Mouse (Mus musculus) neural tube, embryonic 13.5 days (tissue): ENCODE results near the gene Atg101. TPM values are rescaled to one million over a fixed set of nuclear protein-coding genes. Genes with fewer than 3 reads are reported as not detected.
A peak's percentile ranks its signal among the peaks of the same experiment; 100 is the strongest.

Source experiments
- ATAC-seq: fragments of 200-750 bp; cut with Nextera tagmentation; 2 replicates; pipeline ENCODE4 v1.8.0; 2017; ENCODE audit warnings: low read depth, mild to moderate bottlenecking, moderate TSS enrichment, moderate library complexity
- H3K27ac ChIP-seq: fragments of 300-500 bp; sonication (generic); replicated peaks from 2 replicates; pipeline ENCODE4 v1.5.1; 2015; ENCODE audit warnings: moderate library complexity, mild to moderate bottlenecking, inconsistent platforms
- H3K27me3 ChIP-seq: fragments of 300-500 bp; sonication (generic); 2 replicates; pipeline ENCODE4 v1.6.1; 2015; ENCODE audit warnings: mild to moderate bottlenecking, inconsistent platforms
- H3K36me3 ChIP-seq: fragments of 300-500 bp; sonication (generic); 2 replicates; pipeline ENCODE4 v1.6.1; 2015; ENCODE audit warnings: mild to moderate bottlenecking, inconsistent platforms
- H3K4me1 ChIP-seq: fragments of 300-500 bp; sonication (generic); replicated peaks from 2 replicates; pipeline ENCODE4 v1.6.1; 2015; ENCODE audit warnings: inconsistent platforms
- H3K4me2 ChIP-seq: fragments of 300-500 bp; sonication (generic); 2 replicates; pipeline ENCODE4 v1.6.1; 2015; ENCODE audit warnings: inconsistent platforms, mild to moderate bottlenecking, moderate library complexity
- H3K4me3 ChIP-seq: fragments of 300-500 bp; sonication (generic); 2 replicates; pipeline ENCODE4 v1.5.1; 2015; ENCODE audit warnings: mild to moderate bottlenecking, inconsistent platforms
- H3K9ac ChIP-seq: fragments of 300-500 bp; sonication (generic); 2 replicates; pipeline ENCODE4 v1.6.1; 2015; ENCODE audit warnings: moderate library complexity, mild to moderate bottlenecking, inconsistent platforms
- H3K9me3 ChIP-seq: fragments of 300-500 bp; sonication (generic); 2 replicates; pipeline ENCODE4 v1.6.1; 2016; ENCODE audit warnings: inconsistent platforms
- WGBS: fragments of 180-500 bp; shearing (Covaris S2); methylation state at CpG from one replicate; pipeline ENCODE4 v1.1.7; 2015; 5-methylcytosine and 5-hydroxymethylcytosine counted together
- polyA plus RNA-seq: library from polyadenylated mRNA; unstranded; fragments of >200 nt; fragmentation: Nextera tagmentation; extraction: Ambion mirVana; gene quantifications from 2 replicates; pipeline ENCODE4 v1.2.1, GENCODE M21; 2015

The Atg101 gene
- polyA plus RNA-seq, 1 experiment from 2014 or later, result 84.7 TPM

DNA sequence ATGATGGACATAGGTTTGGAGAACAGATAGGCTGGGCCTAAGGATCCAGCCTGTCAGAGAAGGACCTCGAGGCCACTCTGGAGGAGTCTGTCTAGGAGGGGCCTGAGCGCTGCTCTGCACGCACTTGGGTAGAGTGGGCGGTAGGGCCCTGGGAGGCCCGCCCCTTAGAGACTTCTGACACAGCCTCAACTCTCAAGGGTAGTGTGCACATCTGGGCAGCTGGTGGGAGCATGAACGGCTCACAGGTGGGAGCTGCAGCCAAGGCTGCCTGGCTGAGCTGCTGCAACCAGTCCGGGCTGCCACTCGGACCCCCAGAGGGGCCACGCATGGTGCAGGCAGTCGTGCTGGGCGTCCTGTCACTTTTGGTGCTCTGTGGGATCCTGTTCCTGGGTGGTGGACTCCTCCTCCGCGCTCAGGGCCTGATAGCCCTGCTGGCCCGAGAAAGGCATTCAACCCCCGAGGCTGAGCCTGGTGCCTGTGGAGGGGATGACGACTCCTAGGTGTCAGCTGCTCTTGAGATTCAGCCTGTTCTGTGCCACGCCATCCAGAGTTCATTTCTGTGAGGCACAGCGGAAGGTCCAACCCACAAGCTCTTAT lies 9.1 kb downstream of the Atg101 start, which contains the start of gene 6030408B16Rik:
6030408B16Rik (plus strand) TSS at position 188 of the 597 bp plus-strand sequence.
- peaks cover 46% of the 10 kb centered on the region for H3K36me3 ChIP-seq
- no peak for ATAC-seq
- no peak within 1 kb of the TSS for H3K4me3 ChIP-seq
- peak within 1 kb of the TSS; percentile 8; the same call in 1 of the 2 replicates for H3K9ac ChIP-seq
- no peaks in the 10 kb centered on the region for H3K9me3 ChIP-seq
- H3K27ac ChIP-seq, result no peak within 1 kb of the TSS
- H3K27me3 ChIP-seq, result no peaks in the 10 kb centered on the region
- no peak within 1 kb of the TSS for H3K4me2 ChIP-seq
- peaks cover 2% of the 10 kb centered on the region; the same call in 1 of the 2 replicates for H3K4me1 ChIP-seq
- WGBS, result 63% methylated on average over 18 of the region's 18 CpGs

GRCm38 (mm10) chr15:101294028-101294894 lies 10.2 kb downstream of the Atg101 start:
- peaks cover 8% of the 10 kb centered on the region for H3K4me1 ChIP-seq
- ATAC-seq, result no peak
- 63% methylated on average over 16 of the region's 16 CpGs for WGBS
- H3K4me2 ChIP-seq, result no peak overlapping the region
- H3K4me3 ChIP-seq, result no peak overlapping the region
- H3K27me3 ChIP-seq, result no peaks in the 10 kb centered on the region
- H3K9ac ChIP-seq, result no peak overlapping the region
- H3K36me3 ChIP-seq, result peaks cover 35% of the 10 kb centered on the region
- no peak overlapping the region for H3K27ac ChIP-seq
- no peaks in the 10 kb centered on the region for H3K9me3 ChIP-seq

GRCm38 (mm10) chr15:101295106-101295505 lies 11.0 kb downstream of the Atg101 start:
- 81% methylated on average over 7 of the region's 7 CpGs for WGBS
- H3K4me2 ChIP-seq, result no peak overlapping the region
- peaks cover 8% of the 10 kb centered on the region for H3K4me1 ChIP-seq
- H3K9ac ChIP-seq, result no peak overlapping the region
- no peak overlapping the region for H3K27ac ChIP-seq
- ATAC-seq, result no peak
- no peaks in the 10 kb centered on the region for H3K27me3 ChIP-seq
- H3K4me3 ChIP-seq, result no peak overlapping the region
- no peaks in the 10 kb centered on the region for H3K9me3 ChIP-seq
- H3K36me3 ChIP-seq, result peaks cover 26% of the 10 kb centered on the region

- Histone ChIP-seq H3K27me3 (no peaks in the 10 kb centered on the region), H3K27ac (no peak overlapping the region), H3K4me1 (peaks cover 8% of the 10 kb centered on the region), H3K4me2 (no peak overlapping the region), H3K9me3 (no peaks in the 10 kb centered on the region), H3K9ac (no peak overlapping the region), H3K36me3 (peaks cover 21% of the 10 kb centered on the region), H3K4me3 (no peak overlapping the region)
- ATAC-seq, result no peak
- 91% methylated on average over 10 of the region's 10 CpGs for WGBS
Measured at GRCm38 (mm10) chr15:101295616-101296015, 11.5 kb downstream of the Atg101 start.

DNA sequence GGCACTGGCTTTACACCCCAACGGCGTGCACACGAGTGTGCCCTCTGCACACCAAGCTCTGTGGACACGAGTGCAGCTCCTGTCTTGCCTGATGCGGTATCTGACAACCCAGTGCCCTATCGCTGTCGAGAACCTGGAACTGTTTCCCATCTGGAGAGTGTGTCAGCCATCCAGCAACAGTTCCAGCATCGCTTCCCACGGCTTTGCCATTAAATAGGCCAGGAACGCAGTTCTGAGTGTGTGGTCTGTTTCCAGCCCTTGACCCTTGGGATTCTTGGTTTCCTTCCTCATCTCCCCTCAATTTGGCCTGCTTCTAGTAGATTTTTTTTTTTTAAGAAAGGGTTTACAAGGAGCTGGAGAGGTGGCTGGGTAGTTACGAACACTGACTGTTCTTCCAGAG lies 12.0 kb downstream of the Atg101 start:
- 89% methylated on average over 11 of the region's 11 CpGs for WGBS
- H3K4me3 ChIP-seq, result no peak overlapping the region
- H3K36me3 ChIP-seq, result peaks cover 16% of the 10 kb centered on the region
- no peak for ATAC-seq
- H3K9ac ChIP-seq, result no peak overlapping the region
- no peak overlapping the region for H3K4me2 ChIP-seq
- H3K4me1 ChIP-seq, result peaks cover 8% of the 10 kb centered on the region
- no peaks in the 10 kb centered on the region for H3K9me3 ChIP-seq
- H3K27me3 ChIP-seq, result no peaks in the 10 kb centered on the region
- H3K27ac ChIP-seq, result no peak overlapping the region

DNA sequence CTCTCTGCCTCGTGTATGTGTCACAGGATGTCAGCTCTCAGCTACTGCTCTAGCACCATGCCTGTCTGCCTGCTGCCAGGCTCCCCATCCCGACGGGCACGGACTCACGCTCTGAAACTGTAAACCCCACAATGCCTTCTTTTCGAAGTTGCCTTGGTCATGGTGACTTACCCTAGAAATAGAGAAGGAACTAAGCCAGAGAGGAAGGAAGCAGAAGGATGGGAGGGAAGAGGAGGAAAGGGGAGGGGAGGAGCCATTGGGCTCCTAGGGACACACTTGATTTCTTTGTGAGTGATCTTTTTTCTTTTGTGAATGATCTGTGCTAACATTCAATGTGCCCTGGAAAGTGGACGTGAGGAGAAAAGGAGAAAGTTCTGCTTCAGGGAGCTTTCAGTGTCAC lies 13.9 kb downstream of the Atg101 start:
- 31% methylated on average over 7 of the region's 7 CpGs for WGBS
- Histone ChIP-seq H3K27me3 (no peaks in the 10 kb centered on the region), H3K4me2 (peak overlapping the region; percentile 31; the same call in 1 of the 2 replicates), H3K4me1 (peaks cover 8% of the 10 kb centered on the region), H3K9ac (no peak overlapping the region), H3K4me3 (no peak overlapping the region), H3K27ac (no peak overlapping the region), H3K36me3 (0 out of 2 replicates have a peak, but pooled peaks cover 3% of the 10 kb centered on the region), H3K9me3 (no peaks in the 10 kb centered on the region)
- ATAC-seq, result no peak

GRCm38 (mm10) chr15:101298550-101298949 lies 14.5 kb downstream of the Atg101 start:
- WGBS, result 14% methylated on average over 7 of the region's 7 CpGs
- H3K27me3 ChIP-seq, result no peaks in the 10 kb centered on the region
- peak overlapping the region; percentile 31; the same call in 1 of the 2 replicates for H3K4me2 ChIP-seq
- H3K36me3 ChIP-seq, result no peaks in the 10 kb centered on the region
- H3K4me1 ChIP-seq, result peaks cover 8% of the 10 kb centered on the region
- no peak overlapping the region for H3K4me3 ChIP-seq
- H3K9me3 ChIP-seq, result 0 out of 2 replicates have a peak, but pooled peaks cover 4% of the 10 kb centered on the region
- H3K27ac ChIP-seq, result no peak overlapping the region
- 0 out of 2 replicates have a peak overlapping the region, but pooled peaks have one; percentile 49 for H3K9ac ChIP-seq
- peak; percentile 26; the same call in 1 of the 2 replicates for ATAC-seq

DNA sequence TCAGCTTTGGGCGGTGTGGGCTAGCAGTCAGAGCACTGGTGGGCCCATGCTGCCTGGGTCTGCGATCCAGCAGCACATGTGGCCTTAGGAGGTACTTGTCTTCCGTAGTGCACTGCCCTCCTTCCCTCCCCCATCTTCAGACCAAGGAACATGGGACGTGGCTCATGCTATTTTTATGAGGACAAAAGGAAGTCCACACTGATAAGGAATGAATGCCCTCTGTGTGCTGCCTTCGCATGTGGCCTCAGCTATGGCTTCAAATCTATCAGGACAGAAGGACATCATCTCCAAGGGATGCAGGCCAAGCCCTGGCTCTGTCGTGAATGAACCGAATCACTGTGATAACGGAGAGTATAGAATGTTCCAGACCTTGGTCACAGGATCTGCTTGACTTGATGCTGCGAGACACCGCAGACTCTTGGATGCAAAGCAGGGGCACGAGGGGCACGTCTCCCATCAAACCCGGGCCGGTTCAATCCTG lies 15.4 kb downstream of the Atg101 start:
- Histone ChIP-seq H3K9me3 (0 out of 2 replicates have a peak, but pooled peaks cover 4% of the 10 kb centered on the region), H3K4me1 (peaks cover 8% of the 10 kb centered on the region), H3K27me3 (no peaks in the 10 kb centered on the region), H3K27ac (no peak overlapping the region), H3K36me3 (no peaks in the 10 kb centered on the region), H3K4me3 (no peak overlapping the region), H3K9ac (no peak overlapping the region), H3K4me2 (no peak overlapping the region)
- 82% methylated on average over 14 of the region's 14 CpGs for WGBS
- ATAC-seq, result no peak

DNA sequence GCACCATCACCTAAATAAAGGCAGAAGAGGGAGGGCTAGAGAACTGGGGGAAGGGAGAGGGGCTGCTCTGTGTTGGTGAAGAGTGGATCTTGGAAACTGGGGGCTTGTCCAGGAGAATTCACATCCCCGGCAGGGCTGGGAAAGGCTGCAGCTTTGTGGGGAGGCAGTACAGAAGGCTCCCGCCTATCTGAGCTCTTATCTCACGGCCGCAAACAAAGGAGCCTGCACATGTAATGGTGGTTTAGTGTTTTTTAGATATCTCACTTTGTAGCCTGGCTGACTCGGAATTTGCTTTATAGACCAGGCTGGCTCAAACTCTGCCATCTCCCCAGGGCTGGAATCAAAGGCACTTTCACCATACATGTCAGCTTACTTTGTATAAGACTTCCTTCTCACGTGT lies 16.1 kb downstream of the Atg101 start:
- Histone ChIP-seq H3K27me3 (no peaks in the 10 kb centered on the region), H3K36me3 (no peaks in the 10 kb centered on the region), H3K4me3 (no peak overlapping the region), H3K4me2 (no peak overlapping the region), H3K27ac (no peak overlapping the region), H3K9ac (no peak overlapping the region), H3K9me3 (0 out of 2 replicates have a peak, but pooled peaks cover 4% of the 10 kb centered on the region), H3K4me1 (peaks cover 8% of the 10 kb centered on the region)
- WGBS, result 73% methylated on average over 6 of the region's 6 CpGs
- no peak for ATAC-seq

GRCm38 (mm10) chr15:101302201-101302600 lies 18.1 kb downstream of the Atg101 start:
- ATAC-seq, result no peak
- Histone ChIP-seq H3K9ac (no peak overlapping the region), H3K36me3 (no peaks in the 10 kb centered on the region), H3K27ac (no peak overlapping the region), H3K27me3 (no peaks in the 10 kb centered on the region), H3K4me1 (peaks cover 8% of the 10 kb centered on the region), H3K4me2 (no peak overlapping the region), H3K4me3 (no peak overlapping the region), H3K9me3 (0 out of 2 replicates have a peak, but pooled peaks cover 4% of the 10 kb centered on the region)
- 84% methylated on average over 3 of the region's 3 CpGs for WGBS

GRCm38 (mm10) chr15:101303830-101304229 lies 19.8 kb downstream of the Atg101 start:
- no peak overlapping the region for H3K4me2 ChIP-seq
- H3K4me3 ChIP-seq, result no peak overlapping the region
- no peaks in the 10 kb centered on the region for H3K36me3 ChIP-seq
- 0 out of 2 replicates have a peak, but pooled peaks cover 4% of the 10 kb centered on the region for H3K9me3 ChIP-seq
- H3K27me3 ChIP-seq, result no peaks in the 10 kb centered on the region
- 86% methylated on average over 4 of the region's 4 CpGs for WGBS
- no peak for ATAC-seq
- no peaks in the 10 kb centered on the region for H3K4me1 ChIP-seq
- H3K9ac ChIP-seq, result no peak overlapping the region
- H3K27ac ChIP-seq, result no peak overlapping the region

GRCm38 (mm10) chr15:101306459-101306858 lies 22.4 kb downstream of the Atg101 start:
- Histone ChIP-seq H3K4me2 (no peak overlapping the region), H3K4me3 (no peak overlapping the region), H3K27ac (no peak overlapping the region)

More at GRCm38 (mm10) chr15:101306459-101306858, 22.4 kb downstream of the Atg101 start:
- WGBS, result 92% methylated on average over 4 of the region's 4 CpGs
- H3K9ac ChIP-seq, result no peak overlapping the region
- no peaks in the 10 kb centered on the region for H3K27me3 ChIP-seq
- ATAC-seq, result no peak
- no peaks in the 10 kb centered on the region; the same call in 1 of the 2 replicates for H3K4me1 ChIP-seq
- H3K9me3 ChIP-seq, result 0 out of 2 replicates have a peak, but pooled peaks cover 4% of the 10 kb centered on the region
- H3K36me3 ChIP-seq, result no peaks in the 10 kb centered on the region
